Mouse (Mus musculus) neural tube, embryonic 12.5 days (tissue): ENCODE measurements at regions not wholly inside any gene's neighbourhood (a gene's known extent, or its start where the extent isn't known, plus 50 kb on each side); places are given as distances from the start of the nearest gene placed in this dataset.

ENCODE experiments used
- ATAC-seq: fragments of 200-750 bp; cut with Nextera tagmentation; 2 replicates; pipeline ENCODE4 v1.8.0; 2017; ENCODE audit warnings: low read depth, mild to moderate bottlenecking, moderate TSS enrichment, moderate library complexity; ENCODE audit not compliant: low FRiP score
- H3K27ac ChIP-seq: fragments of 300-500 bp; sonication (generic); 2 replicates; pipeline ENCODE4 v1.5.1; 2016
- H3K27me3 ChIP-seq: fragments of 300-500 bp; sonication (generic); replicated peaks from 2 replicates; pipeline ENCODE4 v1.6.1; 2016; ENCODE audit warnings: mild to moderate bottlenecking
- H3K36me3 ChIP-seq: fragments of 300-500 bp; sonication (generic); 2 replicates; pipeline ENCODE4 v1.6.1; 2016; ENCODE audit warnings: mild to moderate bottlenecking
- H3K4me1 ChIP-seq: fragments of 300-500 bp; sonication (generic); 2 replicates; pipeline ENCODE4 v1.6.1; 2016
- H3K4me2 ChIP-seq: fragments of 300-500 bp; sonication (generic); replicated peaks from 2 replicates; pipeline ENCODE4 v1.6.1; 2016; ENCODE audit warnings: mild to moderate bottlenecking
- H3K4me3 ChIP-seq: fragments of 300-500 bp; sonication (generic); 2 replicates; pipeline ENCODE4 v1.5.1; 2016
- H3K9ac ChIP-seq: fragments of 300-500 bp; sonication (generic); 2 replicates; pipeline ENCODE4 v1.6.1; 2016; ENCODE audit warnings: mild to moderate bottlenecking
- H3K9me3 ChIP-seq: fragments of 300-500 bp; sonication (generic); 2 replicates; pipeline ENCODE4 v1.6.1; 2016; ENCODE audit warnings: mild to moderate bottlenecking
- WGBS: fragments of 180-500 bp; shearing (Covaris S2); methylation state at CpG from one replicate; pipeline ENCODE4 v1.1.7; 2016; 5-methylcytosine and 5-hydroxymethylcytosine counted together

DNA sequence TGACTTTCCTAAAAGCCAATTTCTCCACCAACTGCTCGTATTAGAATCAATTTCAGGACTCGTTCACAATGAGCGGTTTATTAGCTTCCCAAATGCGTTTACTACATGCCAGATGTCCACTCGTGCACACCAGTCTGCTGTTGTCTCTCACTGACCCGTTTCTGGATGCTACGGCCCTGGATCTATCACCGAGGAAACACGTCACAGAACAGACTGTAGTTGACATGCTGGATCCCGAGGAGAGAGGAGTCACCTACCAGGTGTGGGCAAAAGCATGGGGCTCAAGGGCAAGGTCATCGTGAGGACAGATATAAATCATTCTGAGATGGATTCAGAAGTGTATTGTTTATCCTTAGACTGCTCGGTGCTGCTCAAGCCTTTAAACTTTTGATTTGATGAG, 375.9 kb downstream of the Cmpk2 start:
- Histone ChIP-seq H3K9ac (no peak overlapping the region), H3K4me1 (peaks cover 9% of the 10 kb centered on the region; the same call in 1 of the 2 replicates), H3K4me2 (no peak overlapping the region), H3K27ac (no peak overlapping the region), H3K27me3 (no peaks in the 10 kb centered on the region), H3K4me3 (no peak overlapping the region), H3K9me3 (no peaks in the 10 kb centered on the region), H3K36me3 (no peaks in the 10 kb centered on the region)
- WGBS: 25% methylated on average over 12 of the region's 12 CpGs
- peak; percentile 33; the same call in 1 of the 2 replicates for ATAC-seq

GRCm38 (mm10) chr12:26842696-26843095, 373.7 kb downstream of the Cmpk2 start:
- Histone ChIP-seq H3K9ac (no peak overlapping the region), H3K36me3 (no peaks in the 10 kb centered on the region), H3K9me3 (no peaks in the 10 kb centered on the region), H3K4me1 (peaks cover 6% of the 10 kb centered on the region; the same call in 1 of the 2 replicates), H3K4me3 (no peak overlapping the region), H3K27ac (no peak overlapping the region), H3K4me2 (no peak overlapping the region), H3K27me3 (no peaks in the 10 kb centered on the region)
- WGBS: 8% methylated on average over 5 of the region's 5 CpGs
- ATAC-seq: 0 out of 2 replicates have a peak, but pooled peaks have one; percentile 33

DNA sequence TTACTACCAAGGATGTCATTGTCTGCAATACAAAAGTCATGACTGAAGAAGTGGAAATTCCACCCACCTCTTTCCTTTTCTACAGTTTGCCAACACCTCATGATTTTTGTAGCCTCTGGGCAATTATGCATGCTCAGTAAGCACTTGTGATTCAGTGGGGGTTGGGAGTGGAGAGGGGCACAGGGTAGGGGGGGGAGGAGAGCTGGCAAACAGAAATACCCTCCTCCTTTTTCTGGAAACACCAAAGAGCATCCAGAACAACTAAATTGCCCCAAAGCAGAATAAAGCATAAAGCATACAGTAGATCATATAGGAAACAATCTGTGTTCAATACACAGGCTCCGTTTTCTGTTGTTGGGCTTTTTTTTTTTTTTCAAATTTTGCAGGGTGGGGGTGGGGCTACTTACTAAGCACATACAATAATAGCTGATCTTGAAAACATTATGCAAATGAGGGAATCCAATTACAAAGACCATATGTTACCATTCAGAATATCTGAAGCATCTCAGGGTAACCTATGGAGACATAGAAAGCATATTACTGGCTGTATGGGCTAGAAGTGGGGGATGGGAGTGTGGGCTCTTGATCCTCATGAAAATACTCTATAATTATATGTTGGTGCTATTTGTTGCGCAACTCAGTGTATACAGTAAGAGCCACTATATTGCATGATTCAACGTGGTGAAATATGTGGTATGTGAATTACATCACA, 352.4 kb downstream of the Cmpk2 start:
- peak; percentile 66 for ATAC-seq
- no peak overlapping the region for H3K27ac ChIP-seq
- peaks cover 3% of the 10 kb centered on the region; the same call in 1 of the 2 replicates for H3K4me1 ChIP-seq
- H3K27me3 ChIP-seq: no peaks in the 10 kb centered on the region
- H3K4me2 ChIP-seq: no peak overlapping the region
- no peak overlapping the region for H3K9ac ChIP-seq
- H3K4me3 ChIP-seq: no peak overlapping the region
- WGBS: 67% methylated on average over 3 of the region's 3 CpGs
- no peaks in the 10 kb centered on the region for H3K36me3 ChIP-seq
- no peaks in the 10 kb centered on the region for H3K9me3 ChIP-seq

- Histone ChIP-seq H3K36me3 (no peaks in the 10 kb centered on the region), H3K27ac (no peak overlapping the region), H3K4me3 (no peak overlapping the region), H3K4me1 (peaks cover 3% of the 10 kb centered on the region; the same call in 1 of the 2 replicates), H3K9me3 (no peaks in the 10 kb centered on the region), H3K4me2 (no peak overlapping the region), H3K9ac (no peak overlapping the region), H3K27me3 (no peaks in the 10 kb centered on the region)
- no peak for ATAC-seq
- 88% methylated on average over 3 of the region's 3 CpGs for WGBS
Observed at GRCm38 (mm10) chr12:26817866-26818265, 348.9 kb downstream of the Cmpk2 start.

- WGBS: 78% methylated on average over 8 of the region's 8 CpGs
- no peak overlapping the region for H3K9ac ChIP-seq
- H3K27me3 ChIP-seq: no peaks in the 10 kb centered on the region
- H3K4me1 ChIP-seq: no peaks in the 10 kb centered on the region; the same call in 1 of the 2 replicates
- H3K27ac ChIP-seq: no peak overlapping the region
- H3K4me2 ChIP-seq: no peak overlapping the region
- H3K36me3 ChIP-seq: no peaks in the 10 kb centered on the region
- H3K4me3 ChIP-seq: no peak overlapping the region
- ATAC-seq: no peak
- no peaks in the 10 kb centered on the region for H3K9me3 ChIP-seq
Observed at GRCm38 (mm10) chr12:26815771-26816170, 346.8 kb downstream of the Cmpk2 start.

- no peak for ATAC-seq
- H3K36me3 ChIP-seq: no peaks in the 10 kb centered on the region
- H3K4me2 ChIP-seq: no peak overlapping the region
- H3K9me3 ChIP-seq: no peaks in the 10 kb centered on the region
- H3K4me1 ChIP-seq: peaks cover 5% of the 10 kb centered on the region; the same call in 1 of the 2 replicates
- no peak overlapping the region for H3K27ac ChIP-seq
- 71% methylated on average over 5 of the region's 5 CpGs for WGBS
- no peak overlapping the region for H3K4me3 ChIP-seq
- H3K9ac ChIP-seq: no peak overlapping the region
- H3K27me3 ChIP-seq: no peaks in the 10 kb centered on the region
Observed at GRCm38 (mm10) chr12:26810565-26811177, 341.7 kb downstream of the Cmpk2 start.

DNA sequence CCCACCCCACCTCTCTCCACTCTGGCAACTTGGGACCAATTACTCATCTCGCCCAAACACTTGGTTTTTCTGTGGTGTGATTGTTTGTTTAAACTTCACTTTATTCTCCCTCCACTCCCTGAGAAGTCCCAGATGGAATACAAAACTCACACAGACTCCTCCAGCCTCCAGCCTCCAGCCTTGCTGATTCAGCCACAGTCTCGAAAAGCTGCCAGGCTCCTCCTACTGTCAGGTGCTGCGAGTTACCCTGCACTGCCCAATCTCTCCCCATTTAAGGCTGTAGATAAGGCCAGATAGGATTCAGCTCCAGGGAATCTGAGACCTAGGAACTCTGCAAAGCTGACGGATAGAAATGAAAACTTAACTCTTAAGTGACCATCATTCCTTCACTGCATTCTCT, 340.7 kb downstream of the Cmpk2 start:
- Histone ChIP-seq H3K4me3 (no peak overlapping the region), H3K4me1 (peaks cover 5% of the 10 kb centered on the region; the same call in 1 of the 2 replicates), H3K27me3 (no peaks in the 10 kb centered on the region), H3K9me3 (no peaks in the 10 kb centered on the region), H3K27ac (no peak overlapping the region), H3K36me3 (no peaks in the 10 kb centered on the region), H3K9ac (no peak overlapping the region), H3K4me2 (no peak overlapping the region)
- ATAC-seq: no peak
- 15% methylated on average over 4 of the region's 4 CpGs for WGBS

GRCm38 (mm10) chr12:26802542-26802941, 333.5 kb downstream of the Cmpk2 start:
- peak; percentile 92 for ATAC-seq
- no peaks in the 10 kb centered on the region for H3K9me3 ChIP-seq
- no peak overlapping the region for H3K4me3 ChIP-seq
- no peaks in the 10 kb centered on the region for H3K36me3 ChIP-seq
- H3K27ac ChIP-seq: no peak overlapping the region
- H3K4me2 ChIP-seq: no peak overlapping the region
- H3K4me1 ChIP-seq: peaks cover 5% of the 10 kb centered on the region; the same call in 1 of the 2 replicates
- H3K27me3 ChIP-seq: no peaks in the 10 kb centered on the region
- 47% methylated on average over 5 of the region's 5 CpGs for WGBS
- no peak overlapping the region for H3K9ac ChIP-seq

DNA sequence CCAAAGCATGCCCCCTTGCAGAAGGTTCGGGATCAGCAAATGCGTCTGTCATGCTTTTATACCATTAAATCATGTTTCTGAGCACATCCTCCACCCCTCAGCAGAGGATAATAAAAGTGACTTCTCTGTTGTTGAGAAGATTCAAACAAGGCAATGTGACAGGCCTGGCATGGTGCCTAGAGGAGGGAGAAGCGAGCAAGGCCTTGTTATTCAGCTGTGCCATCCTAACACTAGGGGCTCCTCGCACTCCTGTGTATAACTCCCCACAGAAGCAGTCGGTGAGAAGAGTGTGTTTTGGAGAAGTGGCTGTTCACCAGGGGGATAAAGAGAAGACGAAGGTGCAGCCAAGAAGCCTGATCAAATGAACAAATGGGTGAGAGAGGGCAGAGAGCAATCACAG, 330.3 kb downstream of the Cmpk2 start:
- H3K4me1 ChIP-seq: peaks cover 5% of the 10 kb centered on the region; the same call in 1 of the 2 replicates
- H3K4me2 ChIP-seq: no peak overlapping the region
- H3K4me3 ChIP-seq: no peak overlapping the region
- WGBS: 72% methylated on average over 6 of the region's 6 CpGs
- ATAC-seq: no peak
- no peak overlapping the region for H3K27ac ChIP-seq
- H3K9me3 ChIP-seq: no peaks in the 10 kb centered on the region
- no peaks in the 10 kb centered on the region for H3K27me3 ChIP-seq
- no peak overlapping the region for H3K9ac ChIP-seq
- no peaks in the 10 kb centered on the region for H3K36me3 ChIP-seq

- no peak overlapping the region for H3K27ac ChIP-seq
- no peak for ATAC-seq
- 34% methylated on average over 2 of the region's 2 CpGs for WGBS
Observed at GRCm38 (mm10) chr12:26796367-26796766, 327.4 kb downstream of the Cmpk2 start.

GRCm38 (mm10) chr12:26789336-26789846, 320.4 kb downstream of the Cmpk2 start:
- no peak for ATAC-seq

More at GRCm38 (mm10) chr12:26796367-26796766, 327.4 kb downstream of the Cmpk2 start:
- no peak overlapping the region for H3K4me3 ChIP-seq
- peaks cover 5% of the 10 kb centered on the region; the same call in 1 of the 2 replicates for H3K4me1 ChIP-seq
- H3K4me2 ChIP-seq: no peak overlapping the region
- H3K27me3 ChIP-seq: no peaks in the 10 kb centered on the region
- no peak overlapping the region for H3K9ac ChIP-seq
- no peaks in the 10 kb centered on the region for H3K9me3 ChIP-seq
- H3K36me3 ChIP-seq: no peaks in the 10 kb centered on the region

DNA sequence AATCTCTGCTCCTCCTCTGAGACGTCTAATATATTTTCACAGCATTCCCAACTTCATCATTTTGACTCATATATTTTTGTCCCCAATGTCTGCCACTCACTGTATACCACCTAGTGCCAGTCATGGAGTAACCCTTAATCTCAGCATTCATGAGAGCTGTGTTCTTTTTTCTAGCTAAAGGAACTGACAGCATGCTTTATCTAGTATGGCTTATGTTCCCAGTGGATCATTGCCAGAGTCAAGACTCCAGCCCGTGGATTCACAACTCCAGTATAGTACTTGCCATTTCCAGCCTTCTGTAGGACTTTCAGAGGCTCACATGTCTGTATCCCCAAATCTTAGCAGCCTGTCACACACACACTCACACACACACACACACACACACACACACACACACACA, 316.5 kb downstream of the Cmpk2 start:
- Histone ChIP-seq H3K9ac (no peak overlapping the region), H3K27me3 (no peaks in the 10 kb centered on the region), H3K9me3 (no peaks in the 10 kb centered on the region), H3K4me3 (no peak overlapping the region), H3K4me2 (no peak overlapping the region), H3K36me3 (no peaks in the 10 kb centered on the region), H3K27ac (no peak overlapping the region), H3K4me1 (no peaks in the 10 kb centered on the region)
- WGBS: 73% methylated on average over 2 of the region's 2 CpGs
- ATAC-seq: no peak

More at GRCm38 (mm10) chr12:26789336-26789846, 320.4 kb downstream of the Cmpk2 start:
- H3K36me3 ChIP-seq: no peaks in the 10 kb centered on the region
- H3K9me3 ChIP-seq: no peaks in the 10 kb centered on the region
- H3K4me3 ChIP-seq: no peak overlapping the region
- no peaks in the 10 kb centered on the region for H3K4me1 ChIP-seq
- no peak overlapping the region for H3K4me2 ChIP-seq
- no peak overlapping the region for H3K27ac ChIP-seq
- H3K9ac ChIP-seq: no peak overlapping the region
- H3K27me3 ChIP-seq: no peaks in the 10 kb centered on the region
- WGBS: 86% methylated on average over 10 of the region's 10 CpGs
